Mouse (Mus musculus): Measurements from ENCODE around the gene Tor4a. TPM values are rescaled to one million over a fixed set of nuclear protein-coding genes. Genes with fewer than 3 reads are reported as not detected.

Tor4a gene
- polyA plus RNA-seq, 1 experiment from 2014 or later, result 3.1 TPM

GRCm38 (mm10) chr2:25228995-25229530 lies 32.4 kb upstream of the Tor4a start:
- peaks cover 3% of the 10 kb centered on the region; the same call in 1 of the 2 replicates for H3K4me1 ChIP-seq (ENCODE audit: control insufficient read depth, insufficient read depth, low read length)
- 68% methylated on average over 6 of the region's 6 CpGs for WGBS
- DNase-seq (ENCODE audit: low spot score) (no peak), ATAC-seq (ENCODE audit: insufficient number of reproducible peaks, low FRiP score, low TSS enrichment, low read depth) (no peak)
- no peaks in the 10 kb centered on the region for H3K36me3 ChIP-seq (ENCODE audit: control insufficient read depth, insufficient read depth, low read length)
- no peak overlapping the region for H3K27ac ChIP-seq (replicated peaks; ENCODE audit: low read depth, low read length)
- H3K9ac ChIP-seq (ENCODE audit: low read length), result no peak overlapping the region
- H3K27me3 ChIP-seq (ENCODE audit: control insufficient read depth, insufficient read depth, low read length), result no peaks in the 10 kb centered on the region
- peak overlapping the region; percentile 26; the same call in 1 of the 2 replicates for H3K4me2 ChIP-seq (ENCODE audit: low read depth, severe bottlenecking)
- no peaks in the 10 kb centered on the region for H3K9me3 ChIP-seq (ENCODE audit: control insufficient read depth, low read length)
- H3K4me3 ChIP-seq (ENCODE audit: low read depth, low read length), result no peak overlapping the region

GRCm38 (mm10) chr2:25228431-25228889 lies 31.8 kb upstream of the Tor4a start:
- 3% methylated on average over 7 of the region's 7 CpGs for WGBS
- Histone ChIP-seq H3K36me3 (ENCODE audit: control insufficient read depth, insufficient read depth, low read length) (no peaks in the 10 kb centered on the region), H3K9me3 (ENCODE audit: control insufficient read depth, low read length) (no peaks in the 10 kb centered on the region), H3K4me1 (ENCODE audit: control insufficient read depth, insufficient read depth, low read length) (peaks cover 5% of the 10 kb centered on the region), H3K27ac (replicated peaks; ENCODE audit: low read depth, low read length) (no peak overlapping the region), H3K9ac (ENCODE audit: low read length) (no peak overlapping the region), H3K27me3 (ENCODE audit: control insufficient read depth, insufficient read depth, low read length) (no peaks in the 10 kb centered on the region), H3K4me3 (ENCODE audit: low read depth, low read length) (no peak overlapping the region), H3K4me2 (ENCODE audit: low read depth, severe bottlenecking) (peak overlapping the region; percentile 26; the same call in 1 of the 2 replicates)
- no peak for ATAC-seq (ENCODE audit: insufficient number of reproducible peaks, low FRiP score, low TSS enrichment, low read depth)
- DNase-seq (ENCODE audit: low spot score), result peak; percentile 83

GRCm38 (mm10) chr2:25227406-25227805 lies 30.7 kb upstream of the Tor4a start:
- no peak overlapping the region for H3K4me2 ChIP-seq (ENCODE audit: low read depth, severe bottlenecking)
- H3K27ac ChIP-seq (replicated peaks; ENCODE audit: low read depth, low read length), result no peak overlapping the region
- H3K36me3 ChIP-seq (ENCODE audit: control insufficient read depth, insufficient read depth, low read length), result no peaks in the 10 kb centered on the region
- DNase-seq (ENCODE audit: low spot score), result no peak
- H3K27me3 ChIP-seq (ENCODE audit: control insufficient read depth, insufficient read depth, low read length), result no peaks in the 10 kb centered on the region
- H3K4me3 ChIP-seq (ENCODE audit: low read depth, low read length), result no peak overlapping the region
- ATAC-seq (ENCODE audit: insufficient number of reproducible peaks, low FRiP score, low TSS enrichment, low read depth), result no peak
- H3K9me3 ChIP-seq (ENCODE audit: control insufficient read depth, low read length), result no peaks in the 10 kb centered on the region
- peaks cover 8% of the 10 kb centered on the region for H3K4me1 ChIP-seq (ENCODE audit: control insufficient read depth, insufficient read depth, low read length)
- 0 out of 2 replicates have a peak overlapping the region, but pooled peaks have one; percentile 7 for H3K9ac ChIP-seq (ENCODE audit: low read length)
- 89% methylated on average over 4 of the region's 4 CpGs for WGBS

- Histone ChIP-seq H3K27ac (replicated peaks; ENCODE audit: low read depth, low read length) (no peak overlapping the region), H3K36me3 (ENCODE audit: control insufficient read depth, insufficient read depth, low read length) (no peaks in the 10 kb centered on the region; the same call in 1 of the 2 replicates), H3K4me3 (ENCODE audit: low read depth, low read length) (no peak overlapping the region), H3K9me3 (ENCODE audit: control insufficient read depth, low read length) (no peaks in the 10 kb centered on the region), H3K9ac (ENCODE audit: low read length) (no peak overlapping the region), H3K4me2 (ENCODE audit: low read depth, severe bottlenecking) (no peak overlapping the region), H3K4me1 (ENCODE audit: control insufficient read depth, insufficient read depth, low read length) (peaks cover 8% of the 10 kb centered on the region), H3K27me3 (ENCODE audit: control insufficient read depth, insufficient read depth, low read length) (no peaks in the 10 kb centered on the region)
- WGBS, result 76% methylated on average over 5 of the region's 5 CpGs
- DNase-seq (ENCODE audit: low spot score) (no peak), ATAC-seq (ENCODE audit: insufficient number of reproducible peaks, low FRiP score, low TSS enrichment, low read depth) (no peak)
Observed at GRCm38 (mm10) chr2:25226864-25227263, 30.2 kb upstream of the Tor4a start.

- Histone ChIP-seq H3K4me2 (ENCODE audit: low read depth, severe bottlenecking) (peak overlapping the region; percentile 64), H3K9me3 (ENCODE audit: control insufficient read depth, low read length) (no peaks in the 10 kb centered on the region), H3K27ac (replicated peaks; ENCODE audit: low read depth, low read length) (peak overlapping the region; percentile 96), H3K27me3 (ENCODE audit: control insufficient read depth, insufficient read depth, low read length) (no peaks in the 10 kb centered on the region), H3K36me3 (ENCODE audit: control insufficient read depth, insufficient read depth, low read length) (peaks cover 2% of the 10 kb centered on the region; the same call in 1 of the 2 replicates), H3K4me1 (ENCODE audit: control insufficient read depth, insufficient read depth, low read length) (peaks cover 8% of the 10 kb centered on the region), H3K9ac (ENCODE audit: low read length) (no peak overlapping the region), H3K4me3 (ENCODE audit: low read depth, low read length) (peak overlapping the region; percentile 85)
- WGBS, result 74% methylated on average over 8 of the region's 8 CpGs
- DNase-seq (ENCODE audit: low spot score) (no peak), ATAC-seq (ENCODE audit: insufficient number of reproducible peaks, low FRiP score, low TSS enrichment, low read depth) (no peak)
Observed at GRCm38 (mm10) chr2:25225811-25226379, 29.2 kb upstream of the Tor4a start.

- ATAC-seq (ENCODE audit: insufficient number of reproducible peaks, low FRiP score, low TSS enrichment, low read depth) (peak; percentile 96), DNase-seq (ENCODE audit: low spot score) (peak; percentile 97)
- peaks cover 2% of the 10 kb centered on the region; the same call in 1 of the 2 replicates for H3K36me3 ChIP-seq (ENCODE audit: control insufficient read depth, insufficient read depth, low read length)
- peak overlapping the region; percentile 65 for H3K9ac ChIP-seq (ENCODE audit: low read length)
- H3K4me3 ChIP-seq (ENCODE audit: low read depth, low read length), result peak overlapping the region; percentile 85
- no peaks in the 10 kb centered on the region for H3K9me3 ChIP-seq (ENCODE audit: control insufficient read depth, low read length)
- no peaks in the 10 kb centered on the region for H3K27me3 ChIP-seq (ENCODE audit: control insufficient read depth, insufficient read depth, low read length)
- H3K27ac ChIP-seq (replicated peaks; ENCODE audit: low read depth, low read length), result peak overlapping the region; percentile 96
- H3K4me1 ChIP-seq (ENCODE audit: control insufficient read depth, insufficient read depth, low read length), result peaks cover 8% of the 10 kb centered on the region
- peak overlapping the region; percentile 64 for H3K4me2 ChIP-seq (ENCODE audit: low read depth, severe bottlenecking)
- WGBS, result 2% methylated on average over 41 of the region's 41 CpGs
Observed at GRCm38 (mm10) chr2:25224766-25225752, 28.4 kb upstream of the Tor4a start.

GRCm38 (mm10) chr2:25224492-25224765 lies 27.7 kb upstream of the Tor4a start, which contains the start of gene Tubb4b:
Gene Tubb4b (minus strand): TSS chr2:25224702.
- Histone ChIP-seq H3K4me1 (ENCODE audit: control insufficient read depth, insufficient read depth, low read length) (peaks cover 8% of the 10 kb centered on the region), H3K9ac (ENCODE audit: low read length) (peak within 1 kb of the TSS; percentile 82), H3K36me3 (ENCODE audit: control insufficient read depth, insufficient read depth, low read length) (peaks cover 2% of the 10 kb centered on the region; the same call in 1 of the 2 replicates), H3K27me3 (ENCODE audit: control insufficient read depth, insufficient read depth, low read length) (no peaks in the 10 kb centered on the region), H3K4me2 (ENCODE audit: low read depth, severe bottlenecking) (peak within 1 kb of the TSS; percentile 93), H3K4me3 (ENCODE audit: low read depth, low read length) (peak within 1 kb of the TSS; percentile 85), H3K9me3 (ENCODE audit: control insufficient read depth, low read length) (no peaks in the 10 kb centered on the region), H3K27ac (replicated peaks; ENCODE audit: low read depth, low read length) (peak within 1 kb of the TSS; percentile 96)
- DNase-seq (ENCODE audit: low spot score), result no peak
- WGBS, result under 1% methylated on average over 17 of the region's 17 CpGs
- ATAC-seq (ENCODE audit: insufficient number of reproducible peaks, low FRiP score, low TSS enrichment, low read depth), result no peak
